Mouse (Mus musculus): ENCODE measurements around the gene Fcrl1. TPM values are rescaled to one million over a fixed set of nuclear protein-coding genes. Genes with fewer than 3 reads are reported as not detected.
"Not testable (repeated sequence)": the region's sequence is repeated elsewhere in the genome, so short reads cannot be mapped to it uniquely, and the experiment has no call there.

Gene Fcrl1
- 0.50 and 0.56 TPM in 2 replicates for polyA plus RNA-seq (2012; rRNA removed)

DNA sequence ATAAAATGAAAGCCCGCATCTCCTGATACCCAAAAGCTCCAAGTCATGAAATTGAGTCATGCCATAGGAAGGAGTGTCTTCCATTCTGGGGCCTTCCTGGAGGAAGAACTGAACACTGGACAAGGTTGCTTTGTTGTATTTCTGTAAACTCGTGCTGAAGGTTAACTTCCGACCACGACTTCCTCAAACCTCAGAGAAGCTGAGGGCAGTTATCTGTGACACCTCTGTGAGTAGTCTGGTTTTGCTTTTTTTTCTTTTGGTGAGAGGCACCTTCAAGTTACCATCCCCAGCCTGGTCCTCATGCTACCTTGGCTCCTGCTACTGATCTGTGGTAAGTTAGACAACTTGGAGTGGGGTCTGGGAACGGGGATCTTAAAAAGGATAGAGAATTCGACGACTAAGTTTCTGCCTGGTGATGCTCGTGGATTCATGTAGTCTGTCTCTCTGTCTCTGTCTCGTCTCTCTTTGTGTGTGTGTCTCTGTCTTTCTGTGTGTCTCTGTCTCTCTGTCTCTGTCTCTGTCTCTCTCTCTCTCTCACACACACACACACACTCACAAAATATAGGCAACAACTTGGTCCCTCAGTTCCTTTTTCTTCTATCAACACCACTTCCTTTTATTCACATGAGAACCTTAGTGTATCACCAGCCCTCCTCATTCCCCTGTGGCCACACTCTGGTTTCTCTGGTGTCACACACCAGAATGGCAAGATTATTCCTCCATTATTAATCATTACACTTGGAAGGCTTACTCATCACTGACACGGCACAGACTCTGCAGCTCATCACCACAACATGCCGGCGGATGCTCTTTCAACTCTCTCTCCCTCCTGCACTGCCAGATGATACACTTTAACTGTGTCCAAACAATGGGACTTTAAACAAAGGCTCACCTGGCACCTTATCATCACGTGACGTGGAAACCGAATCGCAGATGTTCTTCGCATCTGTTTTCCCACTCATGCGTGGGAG lies at the start of gene Fcrl1:
Fcrl1 (plus strand) TSS at position 193 of the 971 bp plus-strand sequence.
- DNase-seq (ENCODE audit: extremely low spot score in 1 of 2, low spot score in 1 of 2): no peak

DNA sequence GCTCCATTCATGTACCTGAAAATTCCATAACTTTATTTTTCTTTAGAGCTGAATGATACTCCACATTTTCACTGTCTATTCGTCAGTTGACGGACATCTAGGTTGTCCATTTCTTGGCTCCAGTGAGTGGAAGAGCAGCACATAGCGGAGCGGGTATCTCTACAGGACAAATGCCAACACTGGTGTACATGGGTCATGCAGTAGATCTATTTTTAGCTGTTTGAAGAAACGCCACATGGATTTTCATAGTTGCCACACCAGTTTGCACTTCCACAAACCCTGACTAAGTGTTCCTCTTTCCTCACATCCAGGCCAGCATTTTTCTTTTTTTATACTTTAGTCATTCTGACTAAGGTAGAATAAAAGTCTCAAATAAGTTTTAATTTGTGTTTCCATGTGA lies 38.3 kb upstream of the Fcrl1 start:
- no peak for DNase-seq (ENCODE audit: extremely low spot score in 1 of 2, low spot score in 1 of 2)

DNA sequence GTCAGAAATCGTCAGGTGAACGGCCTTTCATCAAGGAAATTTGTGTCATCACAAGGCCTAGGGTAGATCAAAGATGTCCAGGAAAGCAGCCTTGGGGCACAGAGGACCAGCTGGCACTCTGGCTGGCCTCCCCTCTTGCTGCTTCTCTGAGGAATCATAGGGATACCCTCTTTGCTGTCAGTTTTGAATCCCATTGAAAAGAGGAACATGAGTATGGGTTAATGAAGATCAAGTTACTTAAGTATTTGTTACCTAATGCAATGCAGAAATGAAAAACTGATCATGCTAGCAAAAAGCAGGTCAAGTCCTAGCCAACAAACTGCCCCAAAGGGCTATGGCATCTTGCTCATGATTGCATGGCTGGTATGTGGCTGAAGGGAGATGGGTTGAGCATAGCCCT lies 25.2 kb upstream of the Fcrl1 start:
- DNase-seq (ENCODE audit: extremely low spot score in 1 of 2, low spot score in 1 of 2): not testable (repeated sequence)

DNA sequence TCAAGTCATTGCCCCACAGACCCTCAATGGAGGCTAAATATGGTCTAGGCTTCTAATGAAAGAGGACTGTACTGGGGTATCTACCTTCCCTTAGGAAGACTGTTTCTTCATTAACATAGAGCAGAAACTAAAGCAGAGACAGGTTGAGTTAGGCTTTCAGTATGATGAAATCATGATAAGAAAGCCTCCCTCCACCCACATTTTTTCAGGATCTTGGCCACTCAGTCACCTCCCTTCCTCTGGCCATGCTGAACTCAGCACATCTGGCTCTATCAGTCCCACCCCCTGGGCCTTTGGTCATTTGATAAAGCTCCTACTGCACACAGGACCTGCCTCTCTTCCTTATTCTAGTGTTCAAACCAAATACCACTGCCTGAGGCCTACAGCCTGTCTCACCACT lies 18.6 kb upstream of the Fcrl1 start, which contains the start of gene Cd5l:
Cd5l (plus strand) TSS at position 301 of the 400 bp plus-strand sequence.
- DNase-seq (ENCODE audit: extremely low spot score in 1 of 2, low spot score in 1 of 2): no peak

DNA sequence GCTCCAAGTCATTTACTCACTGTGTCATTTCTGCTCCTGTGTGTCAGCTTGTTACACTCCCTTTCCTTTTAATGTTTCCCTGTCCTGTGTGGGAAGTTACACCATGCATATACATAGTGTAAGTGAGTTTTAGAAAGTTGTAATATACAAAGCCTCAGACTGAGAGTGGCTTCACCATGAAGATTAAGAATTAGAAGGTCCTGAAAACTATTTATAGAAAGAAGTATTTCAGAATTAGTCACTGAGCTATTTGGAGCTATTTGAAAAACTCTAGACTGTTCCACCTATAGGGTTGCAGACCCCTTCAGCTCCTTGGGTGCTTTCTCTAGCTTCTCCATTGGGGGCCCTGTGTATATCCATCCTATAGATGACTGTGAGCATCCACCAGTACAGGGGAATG lies 17.0 kb upstream of the Fcrl1 start:
- no peak for DNase-seq (ENCODE audit: extremely low spot score in 1 of 2, low spot score in 1 of 2)

DNA sequence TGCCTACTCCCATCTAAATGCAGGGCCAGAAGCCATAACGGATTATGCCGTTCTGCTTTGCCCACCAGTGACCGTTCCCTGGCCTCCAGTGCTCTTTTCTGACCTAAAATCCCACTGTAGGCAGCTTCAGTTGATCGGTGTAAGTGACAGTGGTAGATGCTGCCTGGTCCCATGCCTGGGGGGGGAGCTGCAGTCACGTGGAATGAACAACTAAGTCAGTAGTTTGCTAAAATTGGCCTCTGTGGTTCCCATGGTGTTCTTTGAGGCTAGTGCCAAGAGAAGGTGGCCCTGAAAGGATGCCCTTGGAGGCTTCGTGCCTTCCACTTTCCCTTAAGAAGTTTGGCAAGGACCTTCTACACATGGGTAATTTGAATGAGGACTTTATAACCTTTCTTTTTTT lies 15.7 kb upstream of the Fcrl1 start:
- no peak for DNase-seq (ENCODE audit: extremely low spot score in 1 of 2, low spot score in 1 of 2)

DNA sequence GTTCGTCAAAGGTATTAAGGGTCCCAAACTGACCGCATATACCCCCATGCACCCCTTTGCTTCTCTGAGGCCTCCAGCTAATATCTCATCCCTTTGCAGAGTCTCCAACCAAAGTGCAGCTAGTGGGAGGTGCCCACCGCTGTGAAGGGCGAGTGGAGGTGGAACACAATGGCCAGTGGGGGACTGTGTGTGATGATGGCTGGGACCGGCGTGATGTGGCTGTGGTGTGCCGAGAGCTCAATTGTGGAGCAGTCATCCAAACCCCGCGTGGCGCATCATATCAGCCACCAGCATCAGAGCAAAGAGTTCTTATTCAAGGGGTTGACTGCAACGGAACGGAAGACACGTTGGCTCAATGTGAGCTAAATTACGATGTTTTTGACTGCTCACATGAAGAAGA lies 10.5 kb upstream of the Fcrl1 start:
- DNase-seq (ENCODE audit: extremely low spot score in 1 of 2, low spot score in 1 of 2): no peak

DNA sequence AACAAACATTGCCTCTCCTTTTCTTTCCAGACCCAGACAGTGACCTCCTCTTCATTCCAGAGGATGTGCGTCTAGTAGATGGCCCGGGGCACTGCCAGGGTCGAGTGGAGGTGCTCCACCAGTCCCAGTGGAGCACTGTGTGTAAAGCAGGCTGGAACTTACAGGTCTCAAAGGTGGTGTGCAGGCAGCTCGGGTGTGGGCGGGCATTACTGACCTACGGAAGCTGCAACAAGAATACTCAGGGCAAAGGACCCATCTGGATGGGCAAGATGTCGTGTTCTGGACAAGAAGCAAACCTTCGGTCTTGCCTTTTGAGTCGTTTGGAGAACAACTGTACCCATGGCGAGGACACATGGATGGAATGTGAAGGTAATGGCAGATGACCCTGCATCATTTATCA lies 8.7 kb upstream of the Fcrl1 start:
- DNase-seq (ENCODE audit: extremely low spot score in 1 of 2, low spot score in 1 of 2): no peak

DNA sequence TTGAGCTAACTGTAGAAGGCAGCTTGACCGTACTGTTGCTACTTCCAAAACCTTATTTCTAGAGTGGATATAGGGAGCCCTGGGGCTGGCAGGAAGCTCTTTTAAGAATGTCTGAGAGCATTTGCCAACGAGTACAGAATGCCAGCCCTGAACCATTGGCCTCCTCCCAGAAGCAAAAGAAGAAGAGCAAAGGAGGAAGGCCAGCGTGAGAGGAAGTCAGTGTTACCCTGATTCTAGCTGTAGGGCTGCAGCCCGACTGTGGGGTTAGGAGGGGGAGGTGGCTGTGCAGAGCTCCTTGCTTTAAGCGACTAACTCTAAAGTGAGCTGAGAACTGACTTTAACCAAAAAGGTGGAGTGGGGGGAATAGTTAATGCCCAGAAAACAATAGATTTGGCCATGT lies 7.0 kb upstream of the Fcrl1 start:
- DNase-seq (ENCODE audit: extremely low spot score in 1 of 2, low spot score in 1 of 2): no peak

DNA sequence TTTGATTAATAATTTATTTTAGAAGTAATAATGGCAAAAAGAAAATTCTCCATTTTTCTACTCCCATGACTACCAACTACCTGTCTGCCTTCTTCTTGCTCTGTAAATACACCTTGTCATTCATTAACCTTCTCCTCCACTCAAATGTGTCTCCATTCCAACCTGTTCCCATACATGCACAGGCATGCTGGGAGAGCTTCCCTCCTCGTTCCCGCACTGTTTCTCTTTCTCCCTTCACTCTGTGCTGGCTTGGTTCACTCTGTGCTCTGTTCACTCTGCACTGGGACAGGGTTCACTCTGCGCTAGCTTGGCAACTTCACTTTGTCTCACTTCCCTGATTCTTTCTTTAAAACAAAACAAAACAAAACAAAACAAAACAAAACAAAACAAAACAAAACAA lies 1.0 kb downstream of the Fcrl1 start:
- DNase-seq (ENCODE audit: extremely low spot score in 1 of 2, low spot score in 1 of 2): no peak

DNA sequence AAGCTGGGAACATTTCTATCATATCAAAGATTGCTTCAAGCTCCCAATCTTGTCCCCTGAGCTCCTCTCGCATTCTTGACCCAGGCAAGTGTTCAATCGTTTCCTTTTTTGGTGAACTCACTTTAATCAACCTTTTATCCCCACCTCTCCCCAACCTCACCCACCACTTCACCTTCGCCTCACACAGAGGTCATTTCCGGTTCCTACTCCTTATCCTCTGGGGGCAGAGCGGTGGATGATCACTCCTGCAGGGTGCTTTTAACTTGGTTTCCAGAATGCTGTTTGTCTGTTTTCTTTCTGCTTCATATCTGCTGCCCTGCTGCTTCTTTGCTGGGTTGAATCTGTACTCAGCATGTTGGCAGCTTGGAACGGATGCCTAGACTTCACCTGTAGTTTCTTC lies 1.5 kb downstream of the Fcrl1 start:
- DNase-seq (ENCODE audit: extremely low spot score in 1 of 2, low spot score in 1 of 2): no peak

DNA sequence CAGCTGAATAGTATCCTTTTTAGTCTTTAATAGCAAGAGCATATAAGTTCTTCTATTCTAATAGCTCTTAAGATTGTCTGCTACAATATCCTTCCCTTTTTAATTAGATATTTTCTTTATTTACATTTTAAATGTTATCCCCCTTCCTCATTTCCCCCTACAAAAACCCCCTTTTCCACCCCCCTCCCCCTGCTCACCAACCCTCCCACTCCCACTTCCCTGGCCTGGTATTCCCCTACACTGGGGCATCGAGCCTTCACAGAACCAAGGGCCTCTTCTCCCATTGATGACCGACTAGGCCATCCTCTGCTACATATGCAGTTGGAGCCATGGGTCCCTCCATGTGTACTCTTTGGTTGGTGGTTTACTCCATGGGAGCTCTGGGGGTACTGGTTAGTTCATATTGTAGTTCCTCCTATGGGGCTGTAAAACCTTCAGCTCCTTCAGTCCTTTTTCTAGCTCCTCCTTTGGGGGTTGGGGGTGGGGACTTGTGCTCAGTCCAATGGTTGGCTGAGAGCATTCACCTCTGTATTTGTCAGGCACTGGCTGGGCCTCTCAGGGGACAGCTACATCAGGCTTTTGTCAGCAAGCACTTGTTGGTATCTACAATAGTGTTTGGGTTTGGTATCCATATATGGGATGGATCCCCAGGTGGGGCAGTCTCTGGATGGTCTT lies 3.6 kb downstream of the Fcrl1 start:
- DNase-seq (ENCODE audit: extremely low spot score in 1 of 2, low spot score in 1 of 2): not testable (repeated sequence)

DNA sequence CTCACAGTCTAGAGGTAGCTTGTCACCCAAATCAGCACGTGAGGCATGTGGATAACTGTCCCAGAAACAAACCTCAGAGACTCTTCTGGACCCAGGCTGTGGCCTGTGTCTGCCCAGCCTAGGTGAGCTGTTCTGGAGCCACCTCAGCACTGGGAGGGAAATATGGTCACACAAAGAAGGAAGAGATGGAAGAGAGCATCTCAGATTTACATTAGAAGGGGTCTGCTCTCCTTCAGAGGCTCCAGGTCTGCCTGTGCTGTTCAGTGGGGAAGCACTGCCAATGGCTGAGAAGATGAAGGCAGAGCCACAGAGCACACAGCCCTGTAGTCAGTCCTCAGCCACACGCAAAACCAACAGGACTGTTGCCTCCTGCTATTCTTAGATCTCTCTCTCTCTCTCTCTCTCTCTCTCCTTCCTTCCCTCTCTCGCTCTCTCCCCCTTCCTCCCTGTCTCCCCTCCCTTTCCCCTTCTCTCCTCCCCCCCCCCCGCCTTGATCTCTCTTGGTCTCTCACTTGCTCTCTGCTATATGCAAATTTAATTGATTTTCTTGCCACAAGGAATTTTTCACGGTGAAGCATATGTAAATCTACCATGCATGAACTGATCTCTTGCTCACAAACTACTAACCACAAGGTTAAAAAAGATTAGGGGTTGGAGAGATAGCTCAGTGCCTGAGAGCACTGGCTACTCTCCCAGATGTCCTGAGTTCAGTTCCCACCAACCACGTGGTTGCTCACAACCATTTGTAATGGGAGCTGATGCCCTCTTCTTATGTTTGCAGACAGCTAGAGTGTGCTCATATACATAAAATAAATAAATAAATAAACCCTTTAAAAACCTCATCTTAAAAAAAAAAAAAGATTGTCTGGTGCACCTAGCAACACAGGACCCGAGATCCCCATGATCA lies 5.9 kb downstream of the Fcrl1 start:
- no peak for DNase-seq (ENCODE audit: extremely low spot score in 1 of 2, low spot score in 1 of 2)

DNA sequence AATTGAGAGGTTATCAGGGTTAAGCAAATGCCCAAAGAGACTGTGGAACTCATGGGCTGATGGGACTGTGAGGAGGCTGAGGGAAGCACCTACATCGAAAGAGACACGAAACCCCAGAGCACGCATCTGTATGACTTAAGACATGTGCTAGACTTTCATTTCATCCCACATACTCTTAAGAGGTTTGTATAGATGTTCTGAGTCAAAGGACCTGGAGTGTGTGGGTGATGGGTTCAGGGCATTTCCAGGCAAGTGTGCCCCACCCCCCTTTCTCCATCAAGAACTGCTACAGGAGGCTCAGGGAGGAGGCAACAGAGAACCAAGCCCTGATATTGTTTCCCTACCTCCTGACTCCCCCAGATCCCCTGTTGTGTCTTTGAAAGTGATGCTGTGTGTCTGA lies 7.1 kb downstream of the Fcrl1 start:
- DNase-seq (ENCODE audit: extremely low spot score in 1 of 2, low spot score in 1 of 2): no peak

DNA sequence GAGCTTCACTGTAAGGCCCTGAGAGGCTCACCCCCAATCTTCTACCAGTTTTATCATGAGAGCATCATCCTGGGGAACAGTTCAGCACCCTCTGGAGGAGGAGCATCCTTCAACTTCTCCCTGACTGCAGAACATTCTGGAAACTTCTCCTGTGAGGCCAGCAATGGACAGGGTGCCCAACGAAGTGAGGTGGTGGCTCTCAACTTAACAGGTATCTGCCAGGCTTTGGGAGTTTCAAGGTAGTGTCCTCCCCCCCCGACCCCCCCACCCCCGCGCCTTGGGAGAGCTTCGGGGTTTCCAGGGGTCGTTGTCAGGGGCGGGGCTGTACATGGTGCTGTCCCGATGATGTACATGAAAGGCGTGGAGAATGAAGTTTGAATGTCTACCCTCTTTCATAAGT lies 8.9 kb downstream of the Fcrl1 start:
- no peak for DNase-seq (ENCODE audit: extremely low spot score in 1 of 2, low spot score in 1 of 2)

DNA sequence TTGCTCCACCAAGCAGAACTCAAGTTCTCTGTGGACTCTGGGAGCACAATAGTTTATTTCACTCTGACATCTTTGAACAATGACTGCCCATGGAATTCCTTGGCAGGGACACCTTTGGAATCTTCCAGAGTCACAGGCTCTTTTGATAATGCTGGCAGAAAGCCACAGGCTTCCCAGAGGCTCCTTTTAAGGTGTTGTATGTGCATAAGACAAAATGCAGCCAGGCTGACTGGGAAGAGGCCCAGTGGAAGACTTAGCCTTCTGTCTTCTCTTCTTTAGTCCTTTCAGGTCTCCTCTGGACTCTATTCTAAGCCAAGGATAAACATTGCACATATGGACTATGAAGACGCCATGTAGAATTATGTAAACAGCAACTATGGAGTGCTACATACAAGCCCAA lies 14.7 kb downstream of the Fcrl1 start:
- no peak for DNase-seq (ENCODE audit: extremely low spot score in 1 of 2, low spot score in 1 of 2)

DNA sequence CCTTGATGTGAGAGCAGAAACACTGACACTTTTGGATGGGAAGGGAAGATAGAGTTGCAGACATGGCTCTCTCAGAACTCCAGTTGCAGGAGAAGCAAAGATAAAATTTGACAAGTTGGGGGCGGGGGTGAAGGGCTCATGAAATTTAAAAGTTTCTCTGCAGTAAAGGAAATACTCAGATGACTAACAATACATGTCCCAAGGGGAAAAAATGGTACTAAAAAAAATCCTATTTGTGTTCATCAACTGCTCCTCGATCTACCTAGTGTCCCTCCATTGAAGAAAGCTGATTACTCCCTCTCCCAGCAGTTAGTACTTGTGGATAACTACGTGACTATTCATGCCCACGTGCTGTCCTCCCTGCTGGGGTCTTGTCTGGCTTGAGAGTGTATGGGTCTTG lies 22.6 kb downstream of the Fcrl1 start:
- DNase-seq (ENCODE audit: extremely low spot score in 1 of 2, low spot score in 1 of 2): no peak

DNA sequence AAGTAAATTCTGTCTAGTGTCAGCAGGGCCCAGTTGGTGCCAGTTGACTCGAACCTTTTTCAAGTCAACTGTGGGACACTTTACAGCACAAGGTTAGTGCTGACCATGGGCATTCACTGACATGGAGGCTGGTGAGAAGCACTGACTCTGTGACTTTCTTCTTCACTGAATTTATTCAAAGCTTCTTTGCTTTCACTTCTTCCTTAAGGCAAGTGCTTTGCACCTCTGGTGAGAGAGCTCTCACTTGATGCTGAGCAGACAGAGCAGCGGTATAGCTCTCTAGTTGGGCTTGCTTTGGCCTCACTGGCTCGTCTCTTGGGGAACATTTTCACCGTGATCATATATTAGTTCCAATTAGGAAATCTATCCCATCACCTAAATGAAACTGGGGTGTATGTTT lies 23.7 kb downstream of the Fcrl1 start:
- no peak for DNase-seq (ENCODE audit: extremely low spot score in 1 of 2, low spot score in 1 of 2)

DNA sequence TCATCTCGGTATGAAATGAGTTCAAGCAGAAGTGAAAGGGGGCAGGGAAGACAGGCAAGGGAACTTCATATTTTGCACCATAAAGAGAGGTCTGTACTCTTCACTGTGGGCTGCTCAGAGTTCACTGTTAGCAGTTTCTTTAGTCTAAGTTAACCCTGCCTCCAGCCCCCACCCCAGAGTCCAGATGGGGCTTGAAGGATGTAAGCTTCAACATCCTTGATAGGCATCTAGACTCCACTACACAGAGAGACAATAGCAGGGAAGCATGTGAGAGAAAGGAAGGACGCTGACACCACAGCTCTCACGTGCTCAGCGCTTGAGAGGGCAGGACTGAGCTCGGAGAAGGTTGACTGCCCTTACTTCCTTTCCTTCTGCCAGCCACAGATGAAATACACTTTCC lies 25.1 kb downstream of the Fcrl1 start:
- DNase-seq (ENCODE audit: extremely low spot score in 1 of 2, low spot score in 1 of 2): no peak

DNA sequence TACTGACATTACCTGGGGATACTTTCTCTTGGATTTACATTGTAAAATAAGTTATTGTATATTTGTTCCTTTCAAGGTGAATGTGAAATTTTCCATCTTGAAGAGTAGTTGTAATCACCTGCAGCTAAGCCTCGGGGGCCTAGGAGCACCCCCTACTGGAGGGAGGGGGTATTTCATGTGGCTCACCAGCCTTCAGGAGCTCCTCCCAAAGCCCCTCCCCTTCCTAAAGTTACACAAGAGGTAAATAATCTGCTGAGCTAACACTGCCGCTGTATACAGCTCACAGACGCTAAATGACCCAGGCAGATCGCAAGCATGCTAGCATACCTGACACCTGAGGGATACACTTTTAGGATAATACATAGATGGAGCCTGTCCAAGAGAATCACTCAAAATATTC lies 32.0 kb downstream of the Fcrl1 start:
- DNase-seq (ENCODE audit: extremely low spot score in 1 of 2, low spot score in 1 of 2): no peak

Measured in frontal cortex, adult 2 months (tissue).